Mouse (Mus musculus): ENCODE data around the gene Itgad. TPM values are rescaled to one million over a fixed set of nuclear protein-coding genes. Genes with fewer than 3 reads are reported as not detected.
"Not testable (repeated sequence)": the region's sequence is repeated elsewhere in the genome, so short reads cannot be mapped to it uniquely, and the experiment has no call there.

Itgad gene
- polyA plus RNA-seq, 1 experiment, result not detected

GRCm38 (mm10) chr7:128133596-128133995, 20.6 kb upstream of the Itgad start:
- H3K9ac ChIP-seq (ENCODE audit: low read depth, poor library complexity, severe bottlenecking), result no peak overlapping the region
- no peak overlapping the region for H3K4me3 ChIP-seq (ENCODE audit: low read depth, low read length)
- TF ChIP-seq POLR2A (IDR thresholded peaks at IDR 0.05; ENCODE audit: insufficient read depth, low read length) (no peak), EP300 (IDR thresholded peaks at IDR 0.05; ENCODE audit: insufficient read depth, low read depth, low read length) (no peak), CTCF (IDR thresholded peaks at IDR 0.05; ENCODE audit: low read depth, low read length) (no peak)
- H3K27ac ChIP-seq (ENCODE audit: insufficient read depth, low read length), result no peak overlapping the region
- no peaks in the 10 kb centered on the region for H3K27me3 ChIP-seq (ENCODE audit: control insufficient read depth, insufficient read depth, low read length, poor library complexity, severe bottlenecking)
- no peaks in the 10 kb centered on the region for H3K9me3 ChIP-seq (replicated peaks; ENCODE audit: control insufficient read depth, insufficient read depth, low read length, poor library complexity, severe bottlenecking)
- H3K4me1 ChIP-seq (ENCODE audit: control insufficient read depth, insufficient read depth, low read length), result no peaks in the 10 kb centered on the region
- no peaks in the 10 kb centered on the region for H3K36me3 ChIP-seq (ENCODE audit: control insufficient read depth, insufficient read depth, low read length, poor library complexity, severe bottlenecking)

- Histone ChIP-seq H3K9ac (ENCODE audit: low read depth, poor library complexity, severe bottlenecking) (no peak overlapping the region), H3K9me3 (replicated peaks; ENCODE audit: control insufficient read depth, insufficient read depth, low read length, poor library complexity, severe bottlenecking) (no peaks in the 10 kb centered on the region), H3K4me1 (ENCODE audit: control insufficient read depth, insufficient read depth, low read length) (no peaks in the 10 kb centered on the region), H3K4me3 (ENCODE audit: low read depth, low read length) (no peak overlapping the region), H3K27me3 (ENCODE audit: control insufficient read depth, insufficient read depth, low read length, poor library complexity, severe bottlenecking) (no peaks in the 10 kb centered on the region), H3K36me3 (ENCODE audit: control insufficient read depth, insufficient read depth, low read length, poor library complexity, severe bottlenecking) (no peaks in the 10 kb centered on the region), H3K27ac (ENCODE audit: insufficient read depth, low read length) (no peak overlapping the region)
- TF ChIP-seq CTCF (IDR thresholded peaks at IDR 0.05; ENCODE audit: low read depth, low read length) (no peak), EP300 (IDR thresholded peaks at IDR 0.05; ENCODE audit: insufficient read depth, low read depth, low read length) (no peak), POLR2A (IDR thresholded peaks at IDR 0.05; ENCODE audit: insufficient read depth, low read length) (no peak)
Observed at GRCm38 (mm10) chr7:128136927-128137326, 17.2 kb upstream of the Itgad start.

GRCm38 (mm10) chr7:128139611-128140010, 14.6 kb upstream of the Itgad start:
- TF ChIP-seq POLR2A (IDR thresholded peaks at IDR 0.05; ENCODE audit: insufficient read depth, low read length), result no peak
- TF ChIP-seq EP300 (IDR thresholded peaks at IDR 0.05; ENCODE audit: insufficient read depth, low read depth, low read length), result no peak
- TF ChIP-seq CTCF (IDR thresholded peaks at IDR 0.05; ENCODE audit: low read depth, low read length), result no peak
- no peak overlapping the region for H3K9ac ChIP-seq (ENCODE audit: low read depth, poor library complexity, severe bottlenecking)
- no peaks in the 10 kb centered on the region for H3K36me3 ChIP-seq (ENCODE audit: control insufficient read depth, insufficient read depth, low read length, poor library complexity, severe bottlenecking)
- H3K9me3 ChIP-seq (replicated peaks; ENCODE audit: control insufficient read depth, insufficient read depth, low read length, poor library complexity, severe bottlenecking), result no peaks in the 10 kb centered on the region
- H3K4me3 ChIP-seq (ENCODE audit: low read depth, low read length), result no peak overlapping the region
- no peak overlapping the region for H3K27ac ChIP-seq (ENCODE audit: insufficient read depth, low read length)
- no peaks in the 10 kb centered on the region for H3K4me1 ChIP-seq (ENCODE audit: control insufficient read depth, insufficient read depth, low read length)
- H3K27me3 ChIP-seq (ENCODE audit: control insufficient read depth, insufficient read depth, low read length, poor library complexity, severe bottlenecking), result no peaks in the 10 kb centered on the region

- TF ChIP-seq POLR2A (IDR thresholded peaks at IDR 0.05; ENCODE audit: insufficient read depth, low read length) (no peak), EP300 (IDR thresholded peaks at IDR 0.05; ENCODE audit: insufficient read depth, low read depth, low read length) (no peak), CTCF (IDR thresholded peaks at IDR 0.05; ENCODE audit: low read depth, low read length) (no peak)
- no peaks in the 10 kb centered on the region for H3K27me3 ChIP-seq (ENCODE audit: control insufficient read depth, insufficient read depth, low read length, poor library complexity, severe bottlenecking)
- H3K9me3 ChIP-seq (replicated peaks; ENCODE audit: control insufficient read depth, insufficient read depth, low read length, poor library complexity, severe bottlenecking), result no peaks in the 10 kb centered on the region
- no peaks in the 10 kb centered on the region for H3K4me1 ChIP-seq (ENCODE audit: control insufficient read depth, insufficient read depth, low read length)
- no peaks in the 10 kb centered on the region for H3K36me3 ChIP-seq (ENCODE audit: control insufficient read depth, insufficient read depth, low read length, poor library complexity, severe bottlenecking)
- no peak overlapping the region for H3K9ac ChIP-seq (ENCODE audit: low read depth, poor library complexity, severe bottlenecking)
- H3K4me3 ChIP-seq (ENCODE audit: low read depth, low read length), result no peak overlapping the region
- H3K27ac ChIP-seq (ENCODE audit: insufficient read depth, low read length), result no peak overlapping the region
Observed at GRCm38 (mm10) chr7:128150970-128151369, 3.2 kb upstream of the Itgad start.

- TF ChIP-seq POLR2A (IDR thresholded peaks at IDR 0.05; ENCODE audit: insufficient read depth, low read length) (no peak), CTCF (IDR thresholded peaks at IDR 0.05; ENCODE audit: low read depth, low read length) (no peak), EP300 (IDR thresholded peaks at IDR 0.05; ENCODE audit: insufficient read depth, low read depth, low read length) (no peak)
- Histone ChIP-seq H3K36me3 (ENCODE audit: control insufficient read depth, insufficient read depth, low read length, poor library complexity, severe bottlenecking) (no peaks in the 10 kb centered on the region), H3K27ac (ENCODE audit: insufficient read depth, low read length) (no peak overlapping the region), H3K27me3 (ENCODE audit: control insufficient read depth, insufficient read depth, low read length, poor library complexity, severe bottlenecking) (no peaks in the 10 kb centered on the region), H3K9me3 (replicated peaks; ENCODE audit: control insufficient read depth, insufficient read depth, low read length, poor library complexity, severe bottlenecking) (no peaks in the 10 kb centered on the region), H3K4me3 (ENCODE audit: low read depth, low read length) (no peak overlapping the region), H3K4me1 (ENCODE audit: control insufficient read depth, insufficient read depth, low read length) (no peaks in the 10 kb centered on the region), H3K9ac (ENCODE audit: low read depth, poor library complexity, severe bottlenecking) (no peak overlapping the region)
Observed at GRCm38 (mm10) chr7:128154924-128155323, 748 bp downstream of the Itgad start.

- H3K27me3 ChIP-seq (ENCODE audit: control insufficient read depth, insufficient read depth, low read length, poor library complexity, severe bottlenecking); H3K9me3 ChIP-seq (replicated peaks; ENCODE audit: control insufficient read depth, insufficient read depth, low read length, poor library complexity, severe bottlenecking); H3K4me1 ChIP-seq (ENCODE audit: control insufficient read depth, insufficient read depth, low read length); H3K9ac ChIP-seq (ENCODE audit: low read depth, poor library complexity, severe bottlenecking); H3K4me3 ChIP-seq (ENCODE audit: low read depth, low read length); H3K36me3 ChIP-seq (ENCODE audit: control insufficient read depth, insufficient read depth, low read length, poor library complexity, severe bottlenecking); H3K27ac ChIP-seq (ENCODE audit: insufficient read depth, low read length): not testable (repeated sequence)
Observed at GRCm38 (mm10) chr7:128158688-128159354, 4.6 kb downstream of the Itgad start.
